In genomic region chr19:24140298-24140697, GRCm38 (mm10) we compare ENCODE assay signal across 22 mouse cellular contexts.
"Had no signal": no experiment of that assay in that cellular context is flagged by ENCODE, and none has a peak within 500 bp of the region (broad histone marks: within the 10 kb centered on the region; RNA-seq: fewer than 3 reads in every experiment).

No protein-coding gene starts in this region.

- ATAC-seq: liver, embryonic 12.5 days; midbrain, embryonic 16.5 days had no signal

- H3K27ac ChIP-seq: kidney, embryonic 15.5 days; limb, embryonic 10.5 days; limb, embryonic 13.5 days; liver, embryonic 12.5 days; liver, embryonic 15.5 days; midbrain, embryonic 12.5 days; neural tube, embryonic 13.5 days; stomach, postnatal 0 days had no signal

- H3K4me2 ChIP-seq: kidney, embryonic 15.5 days; limb, embryonic 13.5 days; liver, embryonic 12.5 days; liver, embryonic 15.5 days; midbrain, embryonic 12.5 days; neural tube, embryonic 13.5 days had no signal

- H3K27me3 ChIP-seq: kidney, embryonic 15.5 days; limb, embryonic 13.5 days; liver, embryonic 12.5 days; liver, embryonic 15.5 days; midbrain, embryonic 12.5 days; neural tube, embryonic 13.5 days had no signal

- H3K9me3 ChIP-seq: kidney, embryonic 15.5 days; limb, embryonic 10.5 days; limb, embryonic 13.5 days; liver, embryonic 12.5 days; liver, embryonic 15.5 days; midbrain, embryonic 12.5 days; neural tube, embryonic 13.5 days had no signal

- H3K4me3 ChIP-seq: kidney, embryonic 15.5 days; limb, embryonic 10.5 days; limb, embryonic 13.5 days; liver, embryonic 12.5 days; liver, embryonic 15.5 days; midbrain, embryonic 12.5 days; myocyte; neural tube, embryonic 13.5 days had no signal

- H3K4me1 ChIP-seq: liver, embryonic 15.5 days had no signal

- DNase-seq: kidney, adult 11 months; kidney, adult 8-10 months; kidney, postnatal 10 days; kidney, postnatal 36 days; lung, adult 2 months; lung, postnatal 14 days; lung, postnatal 4 days; right cerebral cortex, adult 18-20 months; right cerebral cortex, postnatal 14 days; right cerebral cortex, postnatal 4 days; thymus, adult 18-20 months; thymus, postnatal 36 days had no signal

- H3K36me3 ChIP-seq: kidney, embryonic 15.5 days; liver, embryonic 15.5 days; neural tube, embryonic 13.5 days had no signal

- H3K9ac ChIP-seq: kidney, embryonic 15.5 days; limb, embryonic 13.5 days; liver, embryonic 12.5 days; liver, embryonic 15.5 days; midbrain, embryonic 12.5 days; neural tube, embryonic 13.5 days had no signal
